14 mouse cellular contexts compared by ENCODE assay signal in genomic region chr5:43054586-43054985, GRCm38 (mm10).
"Had no signal": no experiment of that assay in that cellular context is flagged by ENCODE, and none has a peak within 500 bp of the region (broad histone marks: within the 10 kb centered on the region; RNA-seq: fewer than 3 reads in every experiment).

No protein-coding gene starts in this region.

- DNase-seq: retina, postnatal 1 day; right cerebral cortex, adult 18-20 months; right cerebral cortex, postnatal 25 days; spleen, adult 18-20 months; thymus, adult 18-20 months; thymus, adult 2 months; thymus, postnatal 14 days; thymus, postnatal 25 days; thymus, postnatal 36 days; thymus, postnatal 4 days had no signal

- H3K9ac ChIP-seq: neural tube, embryonic 13.5 days; neural tube, embryonic 15.5 days; stomach, embryonic 15.5 days had no signal

- H3K4me1 ChIP-seq: neural tube, embryonic 13.5 days; neural tube, embryonic 15.5 days; stomach, embryonic 15.5 days had no signal

- H3K4me3 ChIP-seq: neural tube, embryonic 13.5 days; neural tube, embryonic 15.5 days; stomach, embryonic 15.5 days had no signal

- H3K27ac ChIP-seq: neural tube, embryonic 13.5 days; neural tube, embryonic 15.5 days; stomach, embryonic 15.5 days; stomach, postnatal 0 days had no signal

- H3K9me3 ChIP-seq: neural tube, embryonic 13.5 days; neural tube, embryonic 15.5 days; stomach, embryonic 15.5 days had no signal

- H3K36me3 ChIP-seq: neural tube, embryonic 13.5 days; neural tube, embryonic 15.5 days; stomach, embryonic 15.5 days had no signal

- H3K4me2 ChIP-seq: neural tube, embryonic 13.5 days; neural tube, embryonic 15.5 days; stomach, embryonic 15.5 days had no signal

- H3K27me3 ChIP-seq: neural tube, embryonic 13.5 days; neural tube, embryonic 15.5 days; stomach, embryonic 15.5 days had no signal
